Mouse (Mus musculus) heart, embryonic 16.5 days (tissue): ENCODE results near the gene Itpr1. TPM values are rescaled to one million over a fixed set of nuclear protein-coding genes. Genes with fewer than 3 reads are reported as not detected.

ENCODE experiments used
- ATAC-seq: fragments of 200-750 bp; cut with Nextera tagmentation; replicated peaks from 2 replicates; pipeline ENCODE4 v1.8.0; 2017; ENCODE audit warnings: moderate number of reproducible peaks; ENCODE audit not compliant: insufficient read depth, low FRiP score; ENCODE audit errors: extremely low read depth
- H3K27ac ChIP-seq: fragments of 300-500 bp; sonication (generic); 2 replicates; pipeline ENCODE4 v1.5.1; 2014; ENCODE audit warnings: mild to moderate bottlenecking, low read length, control low read depth, moderate library complexity
- H3K27me3 ChIP-seq: fragments of 300-500 bp; sonication (generic); 2 replicates; pipeline ENCODE4 v1.6.1; 2014; ENCODE audit warnings: low read length, mixed read lengths; ENCODE audit not compliant: control insufficient read depth, insufficient read depth
- H3K36me3 ChIP-seq: fragments of 300-500 bp; sonication (generic); 2 replicates; pipeline ENCODE4 v1.6.1; 2014; ENCODE audit not compliant: control insufficient read depth, insufficient read depth
- H3K4me1 ChIP-seq: fragments of 300-500 bp; sonication (generic); 2 replicates; pipeline ENCODE4 v1.6.1; 2014; ENCODE audit warnings: low read length, mixed read lengths; ENCODE audit not compliant: control insufficient read depth, insufficient read depth
- H3K4me2 ChIP-seq: fragments of 300-500 bp; sonication (generic); 2 replicates; pipeline ENCODE4 v1.6.1; 2014; ENCODE audit warnings: low read depth, mild to moderate bottlenecking, control low read depth, low read length
- H3K4me3 ChIP-seq: fragments of 300-500 bp; sonication (generic); 2 replicates; pipeline ENCODE4 v1.5.1; 2014; ENCODE audit warnings: mild to moderate bottlenecking, control low read depth, low read length
- H3K9ac ChIP-seq: fragments of 300-500 bp; sonication (generic); 2 replicates; pipeline ENCODE4 v1.6.1; 2014; ENCODE audit warnings: low read length, control low read depth
- H3K9me3 ChIP-seq: fragments of 300-500 bp; sonication (generic); replicated peaks from 2 replicates; pipeline ENCODE4 v1.6.1; 2016; ENCODE audit warnings: low read length; ENCODE audit not compliant: control insufficient read depth
- WGBS: fragments of 180-500 bp; shearing (Covaris S2); extraction: QIAGEN DNeasy Blood & Tissue Kit; methylation state at CpG from one replicate; pipeline ENCODE4 v1.1.7; 2014; 5-methylcytosine and 5-hydroxymethylcytosine counted together
- polyA plus RNA-seq: library from polyadenylated mRNA; unstranded; fragments of >200 nt; fragmentation: Nextera tagmentation; extraction: Ambion mirVana; gene quantifications from 2 replicates; pipeline ENCODE4 v1.2.1, GENCODE M21; 2015

Gene Itpr1
- polyA plus RNA-seq, 1 experiment from 2014 or later, result 10.8 TPM

DNA sequence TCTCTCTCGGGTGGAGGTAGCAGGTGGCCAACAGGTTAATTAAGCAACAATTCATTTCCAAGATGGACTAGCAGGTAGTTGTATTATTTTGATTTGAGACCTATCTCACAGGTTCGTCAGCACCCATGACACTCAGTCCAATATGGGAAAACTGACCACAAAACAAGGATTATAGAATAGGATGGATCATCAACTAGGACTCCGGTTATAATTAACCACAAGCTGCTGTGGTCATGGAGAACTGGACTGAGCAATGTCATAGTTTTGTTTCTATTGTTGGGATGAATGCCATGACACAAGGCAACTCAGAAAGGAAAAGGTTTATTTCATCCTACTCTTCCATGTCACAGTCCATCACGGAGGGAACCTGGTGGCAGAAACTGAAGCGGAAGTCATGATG, 252.3 kb downstream of the Itpr1 start:
- ATAC-seq, result no peak
- Histone ChIP-seq H3K27ac (no peak overlapping the region), H3K36me3 (no peaks in the 10 kb centered on the region), H3K9ac (no peak overlapping the region), H3K4me1 (peaks cover 9% of the 10 kb centered on the region), H3K9me3 (no peaks in the 10 kb centered on the region), H3K4me3 (no peak overlapping the region), H3K4me2 (no peak overlapping the region), H3K27me3 (no peaks in the 10 kb centered on the region)
- WGBS, result 95% methylated on average over 5 of the region's 5 CpGs

DNA sequence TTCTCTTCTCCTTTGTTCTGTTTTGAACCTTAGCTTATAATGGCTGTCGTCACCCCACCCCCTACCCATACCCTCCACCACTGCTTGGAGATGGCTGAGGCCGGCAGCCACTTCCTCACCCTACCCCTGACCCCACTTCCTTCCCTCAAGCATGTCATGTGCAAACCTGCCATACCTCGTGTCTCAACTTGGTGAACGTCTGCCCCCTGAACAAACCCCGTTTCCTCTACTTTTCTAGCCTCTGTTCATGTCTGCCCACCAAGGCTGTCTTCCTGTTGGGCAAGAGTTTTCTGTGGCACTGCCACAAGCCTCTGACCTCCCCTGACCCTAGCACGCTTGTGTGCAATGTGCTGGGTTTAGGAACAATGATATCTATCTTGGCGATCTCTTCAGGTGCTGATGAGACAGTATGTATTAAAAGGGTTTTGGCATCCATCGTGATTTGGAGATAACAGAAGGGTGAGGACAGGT, 253.2 kb downstream of the Itpr1 start:
- Histone ChIP-seq H3K27ac (no peak overlapping the region), H3K4me1 (peaks cover 9% of the 10 kb centered on the region), H3K9me3 (no peaks in the 10 kb centered on the region), H3K4me2 (no peak overlapping the region), H3K27me3 (no peaks in the 10 kb centered on the region), H3K4me3 (no peak overlapping the region), H3K36me3 (peaks cover 1% of the 10 kb centered on the region; the same call in 1 of the 2 replicates), H3K9ac (no peak overlapping the region)
- no peak; the same call in 1 of the 2 replicates for ATAC-seq
- WGBS, result 62% methylated on average over 8 of the region's 8 CpGs

DNA sequence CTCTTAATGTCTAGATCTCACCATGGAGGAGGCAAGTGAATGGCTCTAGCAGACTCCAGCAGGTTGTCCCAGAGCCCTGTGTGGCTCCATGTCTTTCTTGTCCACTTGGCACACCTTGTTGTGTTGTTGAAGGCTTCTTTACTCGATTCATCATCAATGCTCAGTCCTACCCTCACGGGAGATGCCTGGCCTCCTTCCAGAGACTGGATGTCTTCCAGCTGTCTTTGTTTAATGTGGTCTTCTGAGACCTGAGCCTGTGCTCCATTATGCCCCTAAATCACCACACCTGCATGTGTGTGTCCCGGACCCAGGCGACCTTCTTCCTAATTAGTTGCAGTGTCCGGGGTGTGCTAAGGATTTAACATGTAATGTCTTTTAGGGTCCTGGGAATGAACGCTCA, 254.7 kb downstream of the Itpr1 start:
- ATAC-seq, result no peak
- 66% methylated on average over 6 of the region's 6 CpGs for WGBS

DNA sequence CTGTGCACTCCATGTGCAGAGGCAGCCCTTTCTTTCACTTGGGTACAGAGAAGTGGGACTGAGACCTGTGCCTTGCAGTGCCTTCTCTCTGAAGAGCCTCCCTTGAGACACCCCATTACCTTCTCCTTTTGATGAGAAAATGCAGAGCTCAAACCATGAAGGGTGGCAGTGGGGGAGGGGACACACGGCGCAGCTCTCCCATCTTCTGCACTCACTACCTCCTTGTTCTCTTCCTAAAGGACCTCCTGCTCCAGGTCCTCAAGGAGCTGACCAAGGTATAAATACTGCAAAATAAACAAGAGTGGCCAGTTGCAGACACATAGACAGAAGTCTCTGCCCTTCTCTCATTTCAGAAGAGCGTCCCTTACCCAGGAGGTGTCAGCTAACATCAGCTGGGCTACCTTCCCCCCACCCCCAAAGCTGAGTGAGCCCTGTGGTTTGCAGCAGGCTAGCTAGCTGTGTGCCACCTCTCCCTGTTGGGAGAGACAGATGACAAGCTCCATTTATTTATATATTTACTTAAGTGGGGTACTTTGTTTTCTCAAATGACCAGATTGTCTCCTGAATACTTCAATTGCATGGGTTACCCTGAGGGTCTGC, 255.4 kb downstream of the Itpr1 start:
- 48% methylated on average over 3 of the region's 3 CpGs for WGBS
- Histone ChIP-seq H3K27me3 (no peaks in the 10 kb centered on the region), H3K36me3 (peaks cover 4% of the 10 kb centered on the region; the same call in 1 of the 2 replicates), H3K4me3 (no peak overlapping the region), H3K4me2 (no peak overlapping the region), H3K9me3 (no peaks in the 10 kb centered on the region), H3K27ac (no peak overlapping the region), H3K9ac (no peak overlapping the region), H3K4me1 (peaks cover 13% of the 10 kb centered on the region)
- no peak for ATAC-seq

More for the DNA sequence above, 254.7 kb downstream of the Itpr1 start:
- Histone ChIP-seq H3K4me2 (no peak overlapping the region), H3K27me3 (no peaks in the 10 kb centered on the region), H3K27ac (no peak overlapping the region), H3K4me1 (peaks cover 10% of the 10 kb centered on the region), H3K4me3 (no peak overlapping the region), H3K9me3 (no peaks in the 10 kb centered on the region), H3K9ac (no peak overlapping the region), H3K36me3 (peaks cover 3% of the 10 kb centered on the region; the same call in 1 of the 2 replicates)

DNA sequence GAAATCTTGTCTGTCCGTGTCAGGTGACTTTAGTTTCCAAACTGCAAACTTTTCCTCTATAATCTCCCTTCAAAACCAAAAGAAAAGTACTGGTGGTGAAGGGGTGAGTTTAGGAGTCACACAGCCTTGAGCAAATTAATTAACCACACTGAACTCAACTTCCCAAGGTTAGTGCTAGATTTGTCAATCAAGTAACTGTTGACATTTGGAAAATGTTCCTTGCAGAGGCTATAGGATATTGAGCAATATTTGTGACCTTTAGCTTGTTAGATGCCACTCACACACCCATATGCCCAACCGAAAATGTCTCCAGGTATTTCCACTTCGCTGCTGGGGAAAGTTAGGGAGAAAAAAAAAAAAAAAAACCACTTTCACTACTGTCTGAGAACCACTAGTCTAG, 259.0 kb downstream of the Itpr1 start:
- H3K9ac ChIP-seq, result no peak overlapping the region
- no peak overlapping the region for H3K27ac ChIP-seq
- WGBS, result 93% methylated on average over 3 of the region's 3 CpGs
- ATAC-seq, result no peak
- H3K4me1 ChIP-seq, result peaks cover 14% of the 10 kb centered on the region
- H3K4me3 ChIP-seq, result no peak overlapping the region
- H3K4me2 ChIP-seq, result no peak overlapping the region
- H3K9me3 ChIP-seq, result no peaks in the 10 kb centered on the region
- no peaks in the 10 kb centered on the region for H3K27me3 ChIP-seq
- H3K36me3 ChIP-seq, result peaks cover 9% of the 10 kb centered on the region; the same call in 1 of the 2 replicates

DNA sequence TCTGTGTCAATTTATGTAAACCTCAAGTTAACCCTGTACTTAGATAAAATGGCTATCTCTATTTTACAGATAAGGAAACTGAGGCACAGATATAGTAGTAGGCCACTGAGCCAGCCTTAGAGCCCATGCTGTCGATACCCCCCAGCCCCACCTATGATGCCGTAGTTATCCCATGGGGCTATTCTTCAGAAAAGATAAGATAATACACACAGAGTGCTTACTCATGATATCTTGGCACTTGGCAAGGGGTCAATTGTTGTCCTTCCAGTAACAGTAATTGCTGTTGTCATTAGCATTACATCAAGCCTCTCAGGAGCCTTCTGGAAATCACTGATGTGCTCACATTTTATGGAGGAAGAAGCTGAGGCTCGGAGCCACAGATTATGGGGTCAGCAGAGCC, 259.9 kb downstream of the Itpr1 start:
- no peak overlapping the region for H3K4me2 ChIP-seq
- WGBS, result 31% methylated on average over 3 of the region's 3 CpGs
- H3K9me3 ChIP-seq, result no peaks in the 10 kb centered on the region
- no peaks in the 10 kb centered on the region for H3K27me3 ChIP-seq
- no peak overlapping the region for H3K4me3 ChIP-seq
- ATAC-seq, result no peak
- H3K4me1 ChIP-seq, result peaks cover 19% of the 10 kb centered on the region
- H3K36me3 ChIP-seq, result peaks cover 9% of the 10 kb centered on the region; the same call in 1 of the 2 replicates
- no peak overlapping the region for H3K9ac ChIP-seq
- no peak overlapping the region for H3K27ac ChIP-seq

DNA sequence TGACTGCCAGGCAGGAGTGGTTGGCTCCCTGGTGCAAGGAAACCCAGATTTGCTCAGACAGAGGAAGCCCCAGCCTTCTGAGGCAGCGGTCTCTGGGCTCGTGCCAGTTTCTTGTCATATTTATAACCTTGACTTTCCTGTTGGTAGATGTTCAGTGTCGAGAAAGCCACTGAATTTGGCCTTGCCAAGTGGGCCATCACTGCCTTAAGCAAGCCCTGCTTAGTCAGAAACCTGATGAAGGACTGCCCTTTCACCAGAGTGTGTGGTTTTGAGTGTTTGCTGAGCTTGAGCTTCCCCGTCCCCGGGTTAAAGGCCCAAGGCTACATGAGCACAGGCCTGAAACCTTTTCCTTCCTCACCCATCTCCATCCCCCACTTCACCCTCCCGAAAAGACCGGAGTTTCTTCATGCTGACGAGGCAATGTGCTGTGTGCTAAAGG, 263.9 kb downstream of the Itpr1 start:
- peak overlapping the region; percentile 57 for H3K27ac ChIP-seq
- H3K4me3 ChIP-seq, result no peak overlapping the region
- no peaks in the 10 kb centered on the region for H3K9me3 ChIP-seq
- peak; percentile 55; the same call in 1 of the 2 replicates for ATAC-seq
- WGBS, result 46% methylated on average over 8 of the region's 8 CpGs
- H3K4me2 ChIP-seq, result no peak overlapping the region
- H3K36me3 ChIP-seq, result peaks cover 14% of the 10 kb centered on the region
- H3K27me3 ChIP-seq, result no peaks in the 10 kb centered on the region
- H3K9ac ChIP-seq, result peak overlapping the region; percentile 46; the same call in 1 of the 2 replicates
- peaks cover 14% of the 10 kb centered on the region for H3K4me1 ChIP-seq

DNA sequence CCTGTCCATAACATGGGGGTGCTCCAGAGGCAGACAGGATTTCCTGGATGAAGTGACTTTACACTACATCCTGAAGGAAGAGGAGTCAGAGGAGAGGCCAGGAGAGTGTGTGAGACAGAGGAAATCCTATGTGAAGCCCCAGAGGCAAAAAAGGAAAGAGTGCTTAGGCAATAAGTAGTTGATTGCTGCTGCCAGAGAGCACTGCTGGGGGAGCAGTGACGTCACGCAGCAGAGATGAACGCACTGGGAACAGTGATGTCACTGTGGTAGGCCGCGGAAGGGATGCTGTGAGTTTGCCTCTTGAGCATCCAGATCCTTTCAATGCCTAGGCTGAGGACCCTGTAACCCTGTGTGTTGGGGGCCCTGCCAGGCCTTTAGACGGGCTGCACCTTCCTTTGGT, 264.7 kb downstream of the Itpr1 start:
- H3K9ac ChIP-seq, result no peak overlapping the region
- 86% methylated on average over 6 of the region's 6 CpGs for WGBS
- peaks cover 13% of the 10 kb centered on the region for H3K4me1 ChIP-seq

DNA sequence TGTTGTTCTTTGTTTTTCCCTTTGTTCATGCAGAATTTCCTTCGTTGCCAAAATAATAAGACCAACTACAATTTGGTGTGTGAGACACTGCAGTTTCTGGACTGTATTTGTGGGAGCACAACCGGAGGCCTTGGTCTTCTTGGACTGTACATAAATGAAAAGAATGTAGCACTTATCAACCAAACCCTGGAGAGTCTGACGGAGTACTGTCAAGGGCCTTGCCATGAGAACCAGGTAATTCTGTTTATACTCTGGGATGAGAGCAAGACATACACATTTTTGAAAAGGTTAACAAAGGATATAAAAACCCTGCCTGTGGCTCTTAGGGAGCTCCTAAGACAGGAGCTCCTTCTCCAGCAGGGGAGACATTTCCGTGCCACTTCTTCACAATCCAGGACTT, 268.3 kb downstream of the Itpr1 start:
- Histone ChIP-seq H3K4me2 (no peak overlapping the region), H3K9me3 (no peaks in the 10 kb centered on the region), H3K4me3 (no peak overlapping the region), H3K27me3 (no peaks in the 10 kb centered on the region), H3K9ac (no peak overlapping the region), H3K36me3 (peaks cover 30% of the 10 kb centered on the region), H3K4me1 (peaks cover 10% of the 10 kb centered on the region), H3K27ac (no peak overlapping the region)
- no peak for ATAC-seq
- 74% methylated on average over 4 of the region's 4 CpGs for WGBS

More for the DNA sequence above, 264.7 kb downstream of the Itpr1 start:
- H3K9me3 ChIP-seq, result no peaks in the 10 kb centered on the region
- no peak overlapping the region for H3K4me2 ChIP-seq
- peaks cover 16% of the 10 kb centered on the region for H3K36me3 ChIP-seq
- no peaks in the 10 kb centered on the region for H3K27me3 ChIP-seq
- H3K27ac ChIP-seq, result peak overlapping the region; percentile 57; the same call in 1 of the 2 replicates
- 0 out of 2 replicates have a peak, but pooled peaks have one; percentile 23 for ATAC-seq
- H3K4me3 ChIP-seq, result no peak overlapping the region
